Mouse (Mus musculus) megakaryocyte, embryonic 14.5 days (primary cell): Measurements from ENCODE around the gene Tmc5. TPM values are rescaled to one million over a fixed set of nuclear protein-coding genes. Genes with fewer than 3 reads are reported as not detected.

Experiments used
- H3K27me3 ChIP-seq: replicated peaks from 2 replicates; pipeline ENCODE3; 2012; ENCODE audit warnings: inconsistent platforms
- H3K36me3 ChIP-seq: replicated peaks from 2 replicates; pipeline ENCODE3; 2012; ENCODE audit warnings: low read length, inconsistent platforms, mixed read lengths
- H3K4me1 ChIP-seq: 2 replicates; pipeline ENCODE4 v1.6.1; 2012; ENCODE audit warnings: inconsistent platforms
- H3K4me3 ChIP-seq: replicated peaks from 2 replicates; pipeline ENCODE3; 2012; ENCODE audit warnings: moderate library complexity, mild to moderate bottlenecking, inconsistent platforms
- H3K9me3 ChIP-seq: 2 replicates; pipeline ENCODE4 v1.6.1; 2012; ENCODE audit warnings: inconsistent platforms
- FLI1 ChIP-seq: IDR thresholded peaks from 2 replicates; pipeline ENCODE4 v1.6.1; 2012; ENCODE audit warnings: low read length, inconsistent platforms, mixed read lengths
- GATA1 ChIP-seq: IDR thresholded peaks from 3 replicates; pipeline ENCODE4 v1.6.1; 2012; ENCODE audit warnings: mixed read lengths, low read length, inconsistent platforms, borderline replicate concordance
- polyA plus RNA-seq: library from polyadenylated mRNA; stranded (reverse); fragments of >175 nt; gene quantifications from 2 replicates; pipeline ENCODE4 v1.2.3, GENCODE M21; 2012; ENCODE audit warnings: low replicate concordance; ENCODE audit not compliant: insufficient read depth

Tmc5 gene
- polyA plus RNA-seq, 1 experiment, result 0.17 TPM

- H3K9me3 ChIP-seq, result peaks cover 28% of the 10 kb centered on the region
- H3K36me3 ChIP-seq, result no peaks in the 10 kb centered on the region
- H3K4me3 ChIP-seq, result no peak overlapping the region
- TF ChIP-seq FLI1, result no peak
- H3K27me3 ChIP-seq, result peaks cover 9% of the 10 kb centered on the region
- no peaks in the 10 kb centered on the region for H3K4me1 ChIP-seq
These were observed 70.7 kb downstream of the Tmc5 start for GRCm38 (mm10) chr7:118667773-118668172.

- H3K27me3 ChIP-seq, result peaks cover 11% of the 10 kb centered on the region
- TF ChIP-seq GATA1, result no peak
- no peak for TF ChIP-seq FLI1
- H3K4me3 ChIP-seq, result no peak overlapping the region
- no peaks in the 10 kb centered on the region for H3K4me1 ChIP-seq
- H3K36me3 ChIP-seq, result no peaks in the 10 kb centered on the region
- H3K9me3 ChIP-seq, result peaks cover 12% of the 10 kb centered on the region
These were observed 73.0 kb downstream of the Tmc5 start for GRCm38 (mm10) chr7:118670142-118670541.

- H3K4me3 ChIP-seq, result no peak overlapping the region
- no peaks in the 10 kb centered on the region for H3K36me3 ChIP-seq
- TF ChIP-seq FLI1 (no peak), GATA1 (no peak)
- H3K27me3 ChIP-seq, result peaks cover 6% of the 10 kb centered on the region
- H3K9me3 ChIP-seq, result peaks cover 18% of the 10 kb centered on the region
- H3K4me1 ChIP-seq, result no peaks in the 10 kb centered on the region
These were observed 79.7 kb downstream of the Tmc5 start for GRCm38 (mm10) chr7:118676826-118677225.

- Histone ChIP-seq H3K9me3 (no peaks in the 10 kb centered on the region), H3K4me3 (no peak overlapping the region), H3K36me3 (peaks cover 59% of the 10 kb centered on the region), H3K4me1 (peaks cover 17% of the 10 kb centered on the region), H3K27me3 (no peaks in the 10 kb centered on the region)
- TF ChIP-seq GATA1 (no peak; the same call in 2 of the 3 replicates), FLI1 (no peak)
These were observed 91.1 kb downstream of the Tmc5 start for GRCm38 (mm10) chr7:118688199-118688598.

- no peaks in the 10 kb centered on the region for H3K9me3 ChIP-seq
- H3K36me3 ChIP-seq, result peaks cover 65% of the 10 kb centered on the region
- H3K4me1 ChIP-seq, result peaks cover 17% of the 10 kb centered on the region
- no peaks in the 10 kb centered on the region for H3K27me3 ChIP-seq
- TF ChIP-seq GATA1 (no peak), FLI1 (no peak)
- no peak overlapping the region for H3K4me3 ChIP-seq
These were observed 92.0 kb downstream of the Tmc5 start for GRCm38 (mm10) chr7:118689088-118689487.

GRCm38 (mm10) chr7:118691287-118691686 is 94.2 kb downstream of the Tmc5 start:
- H3K9me3 ChIP-seq, result no peaks in the 10 kb centered on the region
- no peaks in the 10 kb centered on the region for H3K27me3 ChIP-seq
- H3K4me1 ChIP-seq, result peaks cover 12% of the 10 kb centered on the region; the same call in 1 of the 2 replicates
- H3K4me3 ChIP-seq, result no peak overlapping the region
- TF ChIP-seq FLI1, result no peak
- no peak for TF ChIP-seq GATA1
- H3K36me3 ChIP-seq, result peaks cover 85% of the 10 kb centered on the region

- Histone ChIP-seq H3K4me1 (peaks cover 20% of the 10 kb centered on the region), H3K36me3 (peaks cover 92% of the 10 kb centered on the region), H3K9me3 (no peaks in the 10 kb centered on the region), H3K27me3 (no peaks in the 10 kb centered on the region), H3K4me3 (no peak overlapping the region)
- TF ChIP-seq FLI1, result no peak
These were observed 99.0 kb downstream of the Tmc5 start for GRCm38 (mm10) chr7:118696146-118696545.

- no peaks in the 10 kb centered on the region for H3K27me3 ChIP-seq
- H3K4me3 ChIP-seq, result no peak overlapping the region
- H3K4me1 ChIP-seq, result peaks cover 22% of the 10 kb centered on the region
- H3K36me3 ChIP-seq, result peaks cover 89% of the 10 kb centered on the region
- no peak for TF ChIP-seq FLI1
- TF ChIP-seq GATA1, result no peak
- H3K9me3 ChIP-seq, result no peaks in the 10 kb centered on the region
These were observed 100.1 kb downstream of the Tmc5 start for GRCm38 (mm10) chr7:118697168-118697567.

GRCm38 (mm10) chr7:118698882-118699281 is 101.8 kb downstream of the Tmc5 start:
- peaks cover 86% of the 10 kb centered on the region for H3K36me3 ChIP-seq
- no peak for TF ChIP-seq GATA1
- no peak for TF ChIP-seq FLI1

GRCm38 (mm10) chr7:118703144-118703561 is 106.1 kb downstream of the Tmc5 start:
- H3K4me1 ChIP-seq, result peaks cover 50% of the 10 kb centered on the region
- no peaks in the 10 kb centered on the region for H3K9me3 ChIP-seq
- peaks cover 46% of the 10 kb centered on the region for H3K36me3 ChIP-seq
- H3K27me3 ChIP-seq, result no peaks in the 10 kb centered on the region
- peak overlapping the region; percentile 21 for H3K4me3 ChIP-seq
- TF ChIP-seq GATA1 (no peak), FLI1 (no peak)

More at GRCm38 (mm10) chr7:118698882-118699281, 101.8 kb downstream of the Tmc5 start:
- Histone ChIP-seq H3K4me1 (peaks cover 32% of the 10 kb centered on the region), H3K27me3 (no peaks in the 10 kb centered on the region), H3K4me3 (no peak overlapping the region), H3K9me3 (no peaks in the 10 kb centered on the region)

GRCm38 (mm10) chr7:118704001-118704850 is 107.1 kb downstream of the Tmc5 start:
- H3K4me3 ChIP-seq, result peak overlapping the region; percentile 98
- peaks cover 35% of the 10 kb centered on the region for H3K36me3 ChIP-seq
- TF ChIP-seq GATA1 (no peak), FLI1 (no peak)

More at GRCm38 (mm10) chr7:118704001-118704850, 107.1 kb downstream of the Tmc5 start:
- Histone ChIP-seq H3K9me3 (no peaks in the 10 kb centered on the region), H3K4me1 (peaks cover 42% of the 10 kb centered on the region), H3K27me3 (no peaks in the 10 kb centered on the region)
